Mouse (Mus musculus): ENCODE results near the gene Gimap7. TPM values are rescaled to one million over a fixed set of nuclear protein-coding genes. Genes with fewer than 3 reads are reported as not detected.
"Not testable (repeated sequence)": the region's sequence is repeated elsewhere in the genome, so short reads cannot be mapped to it uniquely, and the experiment has no call there.

The Gimap7 gene
- polyA plus RNA-seq, 1 experiment from 2014 or later = not detected

DNA sequence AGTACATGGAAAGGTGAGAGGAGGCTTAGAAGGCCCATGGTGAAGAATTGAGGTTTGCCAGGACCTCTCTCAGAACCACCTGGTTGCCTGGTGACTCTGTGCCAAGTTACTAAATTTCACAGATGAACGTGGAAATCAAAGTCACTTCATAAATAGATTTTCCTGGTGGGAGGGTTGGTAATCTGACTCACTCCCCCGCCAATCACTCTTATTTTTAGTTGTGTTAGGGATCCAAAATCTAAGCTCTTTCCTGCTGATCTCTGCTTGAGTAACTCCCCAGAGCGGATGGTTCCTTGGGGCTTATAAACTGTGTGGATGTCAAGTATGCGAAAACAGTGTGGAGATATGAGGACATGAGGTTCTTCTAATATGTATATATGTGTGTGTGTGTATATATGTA is 36.1 kb upstream of the Gimap7 start:
- H3K36me3 ChIP-seq (replicated peaks) = no peaks in the 10 kb centered on the region
- H3K4me1 ChIP-seq = no peaks in the 10 kb centered on the region
- WGBS = 88% methylated on average over 4 of the region's 4 CpGs
- no peak overlapping the region for H3K4me3 ChIP-seq
- H3K9me3 ChIP-seq = no peaks in the 10 kb centered on the region
- DNase-seq (ENCODE audit: extremely low spot score, low spot score) = no peak
- no peaks in the 10 kb centered on the region for H3K27me3 ChIP-seq (ENCODE audit: poor library complexity, severe bottlenecking)
- H3K27ac ChIP-seq = no peak overlapping the region

GRCm38 (mm10) chr6:48683263-48683821 is 35.1 kb upstream of the Gimap7 start:
- H3K27me3 ChIP-seq (ENCODE audit: poor library complexity, severe bottlenecking); H3K4me1 ChIP-seq; H3K36me3 ChIP-seq (replicated peaks); H3K4me3 ChIP-seq; H3K27ac ChIP-seq; H3K9me3 ChIP-seq; DNase-seq (ENCODE audit: extremely low spot score, low spot score): not testable (repeated sequence)
- WGBS = 95% methylated on average over 4 of the region's 4 CpGs

DNA sequence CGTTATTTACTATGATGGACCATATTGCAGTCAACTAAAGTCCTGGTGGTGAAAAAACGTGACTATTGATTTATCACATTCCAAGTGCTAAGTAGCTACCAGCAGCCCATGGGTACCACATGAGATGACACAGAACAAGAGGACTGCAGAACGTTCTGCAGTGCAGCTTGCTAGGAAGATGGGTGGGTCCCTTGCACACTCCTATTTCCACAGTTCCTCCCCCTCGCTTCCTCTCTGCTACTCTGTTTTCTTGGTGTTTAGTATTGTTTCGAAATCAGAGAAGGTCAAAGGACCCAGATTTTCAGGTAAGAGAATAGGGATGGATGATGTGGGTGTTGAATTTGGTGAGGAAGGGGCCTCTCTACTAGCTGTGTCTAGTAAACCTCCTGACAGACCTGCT is 34.1 kb upstream of the Gimap7 start, which contains the start of gene Gimap4:
TSS of gene Gimap4 (plus strand) at position 231 of the 400 bp plus-strand sequence.
- no peak for DNase-seq (ENCODE audit: extremely low spot score, low spot score)
- no peaks in the 10 kb centered on the region for H3K4me1 ChIP-seq
- WGBS = 82% methylated on average over 5 of the region's 5 CpGs

DNA sequence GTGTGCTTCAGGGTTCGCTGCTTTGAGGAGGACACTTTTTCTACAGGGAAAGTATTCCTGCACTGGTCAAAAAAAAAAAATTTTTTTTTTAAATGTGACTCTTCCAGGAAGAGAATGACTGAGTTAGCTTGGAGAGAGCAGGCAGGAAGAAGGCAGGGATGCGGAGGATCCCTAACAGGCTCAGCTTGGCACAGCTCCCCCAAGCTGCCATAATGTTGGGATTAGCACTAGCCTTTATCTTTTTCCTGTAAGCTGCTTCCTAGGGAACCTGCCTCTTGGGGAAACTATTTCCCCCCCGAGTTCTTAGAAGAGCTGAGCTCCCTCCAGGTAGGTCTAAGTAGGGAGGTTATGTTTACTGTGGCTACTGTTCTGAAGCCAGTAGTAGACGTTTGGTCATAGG is 33.6 kb upstream of the Gimap7 start:
- Histone ChIP-seq H3K27me3 (ENCODE audit: poor library complexity, severe bottlenecking) (no peaks in the 10 kb centered on the region), H3K27ac (no peak overlapping the region), H3K4me3 (no peak overlapping the region), H3K4me1 (no peaks in the 10 kb centered on the region), H3K36me3 (replicated peaks) (no peaks in the 10 kb centered on the region), H3K9me3 (no peaks in the 10 kb centered on the region)
- DNase-seq (ENCODE audit: extremely low spot score, low spot score) = no peak
- 52% methylated on average over 4 of the region's 4 CpGs for WGBS

More for the DNA sequence above, 34.1 kb upstream of the Gimap7 start, which contains the start of gene Gimap4:
- H3K9me3 ChIP-seq = no peaks in the 10 kb centered on the region
- H3K4me3 ChIP-seq = no peak within 1 kb of the TSS
- H3K27me3 ChIP-seq (ENCODE audit: poor library complexity, severe bottlenecking) = no peaks in the 10 kb centered on the region
- H3K27ac ChIP-seq = no peak within 1 kb of the TSS
- H3K36me3 ChIP-seq (replicated peaks) = no peaks in the 10 kb centered on the region

- WGBS = 75% methylated on average over 2 of the region's 2 CpGs
- DNase-seq (ENCODE audit: extremely low spot score, low spot score) = no peak
- Histone ChIP-seq H3K4me1 (no peaks in the 10 kb centered on the region), H3K4me3 (no peak overlapping the region), H3K36me3 (replicated peaks) (no peaks in the 10 kb centered on the region), H3K27me3 (ENCODE audit: poor library complexity, severe bottlenecking) (no peaks in the 10 kb centered on the region), H3K9me3 (no peaks in the 10 kb centered on the region), H3K27ac (no peak overlapping the region)
Measured at GRCm38 (mm10) chr6:48685251-48685650, 33.2 kb upstream of the Gimap7 start.

GRCm38 (mm10) chr6:48685694-48686665 is 32.4 kb upstream of the Gimap7 start:
- WGBS = 88% methylated on average over 7 of the region's 7 CpGs
- H3K27me3 ChIP-seq (ENCODE audit: poor library complexity, severe bottlenecking) = no peaks in the 10 kb centered on the region
- no peaks in the 10 kb centered on the region for H3K4me1 ChIP-seq
- no peak overlapping the region for H3K27ac ChIP-seq
- H3K4me3 ChIP-seq = no peak overlapping the region
- no peak for DNase-seq (ENCODE audit: extremely low spot score, low spot score)
- H3K36me3 ChIP-seq (replicated peaks) = no peaks in the 10 kb centered on the region
- no peaks in the 10 kb centered on the region for H3K9me3 ChIP-seq

DNA sequence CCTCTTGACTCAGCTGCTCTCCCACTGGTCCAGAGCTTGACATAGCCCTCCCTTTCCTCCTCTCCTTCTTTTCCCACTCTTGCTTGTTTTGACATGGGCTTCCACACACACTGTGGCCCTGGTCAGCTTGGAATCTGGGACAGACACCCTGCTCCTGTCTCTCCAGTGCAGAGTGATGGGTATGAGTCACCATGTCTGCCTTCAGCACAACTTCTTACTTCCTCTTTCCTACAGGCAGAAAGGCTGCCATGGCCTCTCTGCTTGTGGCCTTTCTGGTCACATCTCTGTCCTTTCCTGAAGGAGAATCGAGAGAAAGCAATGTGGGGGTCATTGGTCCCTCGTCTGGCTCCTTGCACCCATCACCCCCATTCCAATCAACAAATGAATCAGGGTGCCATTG is 31.3 kb upstream of the Gimap7 start:
- Histone ChIP-seq H3K4me3 (no peak overlapping the region), H3K4me1 (no peaks in the 10 kb centered on the region)
- WGBS = 88% methylated on average over 2 of the region's 2 CpGs

DNA sequence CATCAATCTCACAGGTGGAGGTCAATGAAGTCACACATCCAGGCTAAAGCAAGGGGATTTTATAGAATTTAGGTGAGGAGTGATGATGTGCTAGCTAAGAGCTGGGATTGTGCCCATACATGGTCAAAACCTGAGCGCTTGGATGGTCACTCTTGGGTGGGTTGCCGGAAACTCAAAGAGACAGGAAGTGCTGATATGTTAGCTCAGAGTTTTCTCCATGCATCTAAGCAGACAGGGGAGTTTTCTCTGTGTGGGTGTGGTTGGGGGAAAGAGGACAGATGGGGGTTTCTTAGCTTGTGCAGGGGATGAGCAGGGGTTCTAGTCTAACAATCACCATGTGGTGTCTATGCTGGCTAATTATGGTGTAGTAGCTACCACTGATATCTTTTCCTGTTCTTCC is 29.1 kb upstream of the Gimap7 start:
- Histone ChIP-seq H3K36me3 (replicated peaks) (no peaks in the 10 kb centered on the region), H3K27me3 (ENCODE audit: poor library complexity, severe bottlenecking) (no peaks in the 10 kb centered on the region), H3K4me1 (no peaks in the 10 kb centered on the region), H3K9me3 (no peaks in the 10 kb centered on the region), H3K4me3 (no peak overlapping the region), H3K27ac (no peak overlapping the region)
- DNase-seq (ENCODE audit: extremely low spot score, low spot score) = no peak
- WGBS = 94% methylated on average over 2 of the region's 2 CpGs

More for the DNA sequence above, 31.3 kb upstream of the Gimap7 start:
- Histone ChIP-seq H3K27ac (no peak overlapping the region), H3K36me3 (replicated peaks) (no peaks in the 10 kb centered on the region), H3K27me3 (ENCODE audit: poor library complexity, severe bottlenecking) (no peaks in the 10 kb centered on the region), H3K9me3 (no peaks in the 10 kb centered on the region)
- DNase-seq (ENCODE audit: extremely low spot score, low spot score) = no peak

GRCm38 (mm10) chr6:48692962-48693361 is 25.5 kb upstream of the Gimap7 start:
- peaks cover 3% of the 10 kb centered on the region; the same call in 1 of the 2 replicates for H3K4me1 ChIP-seq
- H3K9me3 ChIP-seq = no peaks in the 10 kb centered on the region
- no peak overlapping the region for H3K4me3 ChIP-seq
- WGBS = 90% methylated on average over 6 of the region's 6 CpGs
- DNase-seq (ENCODE audit: extremely low spot score, low spot score) = no peak
- no peak overlapping the region for H3K27ac ChIP-seq
- no peaks in the 10 kb centered on the region for H3K36me3 ChIP-seq (replicated peaks)
- H3K27me3 ChIP-seq (ENCODE audit: poor library complexity, severe bottlenecking) = no peaks in the 10 kb centered on the region

GRCm38 (mm10) chr6:48696830-48697554 is 21.4 kb upstream of the Gimap7 start:
- H3K4me3 ChIP-seq = no peak overlapping the region
- H3K9me3 ChIP-seq = no peaks in the 10 kb centered on the region
- H3K36me3 ChIP-seq (replicated peaks) = no peaks in the 10 kb centered on the region
- 85% methylated on average over 4 of the region's 4 CpGs for WGBS
- no peak for DNase-seq (ENCODE audit: extremely low spot score, low spot score)
- H3K27me3 ChIP-seq (ENCODE audit: poor library complexity, severe bottlenecking) = no peaks in the 10 kb centered on the region
- H3K27ac ChIP-seq = 0 out of 2 replicates have a peak overlapping the region, but pooled peaks have one; percentile 11
- peaks cover 7% of the 10 kb centered on the region; the same call in 1 of the 2 replicates for H3K4me1 ChIP-seq

DNA sequence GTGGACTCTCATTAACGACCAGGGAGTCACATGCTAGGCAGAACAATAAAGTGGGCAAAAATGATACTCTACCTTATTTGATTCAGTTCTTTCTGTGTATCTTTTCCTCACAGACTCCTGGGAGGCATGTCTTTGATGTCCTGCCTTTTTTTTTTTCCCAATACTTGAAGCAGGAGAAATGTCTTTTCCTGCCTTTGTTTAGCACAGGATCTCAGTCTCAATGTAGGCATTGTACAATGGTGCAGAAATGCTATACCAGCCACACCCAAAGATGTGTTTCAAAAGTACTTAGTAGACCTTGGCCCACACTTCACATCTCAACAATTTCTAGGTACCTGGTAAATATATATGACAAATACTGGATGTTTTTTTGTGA is 20.9 kb upstream of the Gimap7 start:
- WGBS = 49% methylated on average over 1 of the region's 1 CpGs
- H3K27ac ChIP-seq = 0 out of 2 replicates have a peak overlapping the region, but pooled peaks have one; percentile 11
- no peak overlapping the region for H3K4me3 ChIP-seq
- H3K36me3 ChIP-seq (replicated peaks) = no peaks in the 10 kb centered on the region
- DNase-seq (ENCODE audit: extremely low spot score, low spot score) = no peak
- H3K27me3 ChIP-seq (ENCODE audit: poor library complexity, severe bottlenecking) = no peaks in the 10 kb centered on the region
- peaks cover 7% of the 10 kb centered on the region; the same call in 1 of the 2 replicates for H3K4me1 ChIP-seq
- no peaks in the 10 kb centered on the region for H3K9me3 ChIP-seq

- no peak for DNase-seq (ENCODE audit: extremely low spot score, low spot score)
- no peak overlapping the region for H3K27ac ChIP-seq
- H3K9me3 ChIP-seq = no peaks in the 10 kb centered on the region
- 82% methylated on average over 7 of the region's 7 CpGs for WGBS
- H3K27me3 ChIP-seq (ENCODE audit: poor library complexity, severe bottlenecking) = no peaks in the 10 kb centered on the region
- no peak overlapping the region for H3K4me3 ChIP-seq
- no peaks in the 10 kb centered on the region for H3K36me3 ChIP-seq (replicated peaks)
- H3K4me1 ChIP-seq = peaks cover 7% of the 10 kb centered on the region; the same call in 1 of the 2 replicates
Measured at GRCm38 (mm10) chr6:48698066-48698856, 20.2 kb upstream of the Gimap7 start.

Measured in forebrain, embryonic 10.5 days (tissue).